Mouse (Mus musculus): ENCODE data around the gene Tes. TPM values are rescaled to one million over a fixed set of nuclear protein-coding genes. Genes with fewer than 3 reads are reported as not detected.

The Tes gene
- polyA plus RNA-seq, 1 experiment from 2014 or later: 7.7 TPM

GRCm38 (mm10) chr6:17082238-17082637, 17.3 kb downstream of the Tes start:
- Histone ChIP-seq H3K9me3 (ENCODE audit: low read length) (no peaks in the 10 kb centered on the region), H3K4me2 (ENCODE audit: low read depth, low read length) (no peak overlapping the region), H3K27ac (ENCODE audit: low read depth) (no peak overlapping the region), H3K4me1 (ENCODE audit: insufficient read depth) (peaks cover 5% of the 10 kb centered on the region; the same call in 1 of the 2 replicates), H3K36me3 (replicated peaks; ENCODE audit: insufficient read depth, low read length) (no peaks in the 10 kb centered on the region), H3K27me3 (ENCODE audit: insufficient read depth, low read length) (no peaks in the 10 kb centered on the region), H3K4me3 (ENCODE audit: low read depth, low read length) (no peak overlapping the region), H3K9ac (replicated peaks) (no peak overlapping the region)
- TF ChIP-seq CTCF (IDR thresholded peaks at IDR 0.05; ENCODE audit: low read depth) (no peak), EP300 (IDR thresholded peaks at IDR 0.05; ENCODE audit: low read depth) (no peak)
- DNase-seq: no peak
- no peak for ATAC-seq
- 67% methylated on average over 4 of the region's 4 CpGs for WGBS (ENCODE audit: insufficient replicate concordance)

GRCm38 (mm10) chr6:17082800-17083199, 17.9 kb downstream of the Tes start:
- WGBS (ENCODE audit: insufficient replicate concordance): 72% methylated on average over 5 of the region's 5 CpGs
- TF ChIP-seq CTCF (IDR thresholded peaks at IDR 0.05; ENCODE audit: low read depth): no peak
- H3K27ac ChIP-seq (ENCODE audit: low read depth): no peak overlapping the region
- no peaks in the 10 kb centered on the region for H3K36me3 ChIP-seq (replicated peaks; ENCODE audit: insufficient read depth, low read length)
- H3K4me3 ChIP-seq (ENCODE audit: low read depth, low read length): no peak overlapping the region
- no peak for ATAC-seq
- DNase-seq: no peak
- H3K9ac ChIP-seq (replicated peaks): no peak overlapping the region
- H3K4me2 ChIP-seq (ENCODE audit: low read depth, low read length): no peak overlapping the region
- peaks cover under 1% of the 10 kb centered on the region; the same call in 1 of the 2 replicates for H3K4me1 ChIP-seq (ENCODE audit: insufficient read depth)
- H3K27me3 ChIP-seq (ENCODE audit: insufficient read depth, low read length): no peaks in the 10 kb centered on the region
- no peaks in the 10 kb centered on the region for H3K9me3 ChIP-seq (ENCODE audit: low read length)

DNA sequence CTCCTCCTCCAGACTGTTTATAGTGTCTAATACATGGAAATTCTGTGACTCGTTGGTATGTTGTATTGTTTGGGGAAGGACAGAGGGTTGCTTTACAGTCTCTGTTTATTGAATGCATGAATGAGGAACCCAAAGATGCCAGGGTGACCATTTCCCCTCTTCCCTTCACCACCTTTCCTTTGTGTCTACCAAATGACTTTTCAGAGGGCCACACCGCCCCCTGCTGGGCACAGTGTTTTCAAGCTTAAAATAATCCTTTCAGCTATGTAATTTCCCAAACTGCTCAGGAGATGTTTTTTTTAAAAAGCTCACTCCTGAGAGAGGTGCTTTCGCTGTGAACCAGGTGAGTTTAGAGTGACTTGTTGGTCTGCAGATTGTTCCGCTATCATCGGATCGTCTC, 22.5 kb downstream of the Tes start:
- DNase-seq (peak; percentile 79), ATAC-seq (no peak)
- Histone ChIP-seq H3K27me3 (ENCODE audit: insufficient read depth, low read length) (no peaks in the 10 kb centered on the region), H3K4me1 (ENCODE audit: insufficient read depth) (no peaks in the 10 kb centered on the region), H3K4me2 (ENCODE audit: low read depth, low read length) (no peak overlapping the region), H3K4me3 (ENCODE audit: low read depth, low read length) (no peak overlapping the region), H3K9ac (replicated peaks) (no peak overlapping the region), H3K27ac (ENCODE audit: low read depth) (no peak overlapping the region), H3K9me3 (ENCODE audit: low read length) (no peaks in the 10 kb centered on the region), H3K36me3 (replicated peaks; ENCODE audit: insufficient read depth, low read length) (no peaks in the 10 kb centered on the region)
- TF ChIP-seq EP300 (IDR thresholded peaks at IDR 0.05; ENCODE audit: low read depth) (no peak), CTCF (IDR thresholded peaks at IDR 0.05; ENCODE audit: low read depth) (peak; percentile 81)
- 56% methylated on average over 6 of the region's 6 CpGs for WGBS (ENCODE audit: insufficient replicate concordance)

- Histone ChIP-seq H3K9me3 (ENCODE audit: low read length) (no peaks in the 10 kb centered on the region), H3K4me3 (ENCODE audit: low read depth, low read length) (no peak overlapping the region), H3K9ac (replicated peaks) (no peak overlapping the region), H3K4me1 (ENCODE audit: insufficient read depth) (no peaks in the 10 kb centered on the region), H3K27me3 (ENCODE audit: insufficient read depth, low read length) (no peaks in the 10 kb centered on the region), H3K27ac (ENCODE audit: low read depth) (no peak overlapping the region), H3K36me3 (replicated peaks; ENCODE audit: insufficient read depth, low read length) (peaks cover 4% of the 10 kb centered on the region; the same call in 1 of the 2 replicates), H3K4me2 (ENCODE audit: low read depth, low read length) (no peak overlapping the region)
- DNase-seq (no peak), ATAC-seq (no peak)
- TF ChIP-seq EP300 (IDR thresholded peaks at IDR 0.05; ENCODE audit: low read depth): no peak
- no peak for TF ChIP-seq CTCF (IDR thresholded peaks at IDR 0.05; ENCODE audit: low read depth)
- 86% methylated on average over 8 of the region's 8 CpGs for whole genome bisulfite sequencing (ENCODE audit: insufficient replicate concordance)
Measured at GRCm38 (mm10) chr6:17097301-17097700, 32.4 kb downstream of the Tes start.

DNA sequence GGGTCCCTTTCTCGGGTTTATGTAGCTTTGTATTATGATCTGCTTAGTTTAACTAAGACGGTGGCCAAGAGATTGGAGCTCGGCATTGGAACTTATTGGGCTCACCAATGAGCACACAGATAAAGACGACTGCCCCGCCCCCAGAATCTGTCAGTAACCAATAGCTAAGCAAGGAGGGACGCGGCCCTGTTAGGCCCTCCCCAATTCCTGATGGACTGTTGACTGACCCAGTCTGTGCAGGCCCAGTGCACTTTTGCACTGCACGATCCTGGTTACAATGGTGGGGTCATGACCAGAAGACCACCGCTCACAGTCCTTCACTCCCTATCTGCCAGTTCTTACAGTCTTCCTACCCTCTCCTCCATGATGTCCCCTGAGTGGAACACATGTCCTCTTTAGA, 33.6 kb downstream of the Tes start:
- H3K4me2 ChIP-seq (ENCODE audit: low read depth, low read length): no peak overlapping the region
- H3K9me3 ChIP-seq (ENCODE audit: low read length): no peaks in the 10 kb centered on the region
- DNase-seq (no peak), ATAC-seq (no peak)
- no peak overlapping the region for H3K27ac ChIP-seq (ENCODE audit: low read depth)
- H3K36me3 ChIP-seq (replicated peaks; ENCODE audit: insufficient read depth, low read length): peaks cover 4% of the 10 kb centered on the region; the same call in 1 of the 2 replicates
- WGBS (ENCODE audit: insufficient replicate concordance): 82% methylated on average over 9 of the region's 9 CpGs
- no peaks in the 10 kb centered on the region for H3K27me3 ChIP-seq (ENCODE audit: insufficient read depth, low read length)
- no peak for TF ChIP-seq CTCF (IDR thresholded peaks at IDR 0.05; ENCODE audit: low read depth)
- no peak for TF ChIP-seq EP300 (IDR thresholded peaks at IDR 0.05; ENCODE audit: low read depth)
- no peak overlapping the region for H3K9ac ChIP-seq (replicated peaks)
- H3K4me3 ChIP-seq (ENCODE audit: low read depth, low read length): no peak overlapping the region
- H3K4me1 ChIP-seq (ENCODE audit: insufficient read depth): no peaks in the 10 kb centered on the region

GRCm38 (mm10) chr6:17099477-17100130, 34.7 kb downstream of the Tes start:
- Histone ChIP-seq H3K9me3 (ENCODE audit: low read length) (no peaks in the 10 kb centered on the region), H3K36me3 (replicated peaks; ENCODE audit: insufficient read depth, low read length) (peaks cover 6% of the 10 kb centered on the region; the same call in 1 of the 2 replicates), H3K4me2 (ENCODE audit: low read depth, low read length) (no peak overlapping the region), H3K4me1 (ENCODE audit: insufficient read depth) (no peaks in the 10 kb centered on the region), H3K4me3 (ENCODE audit: low read depth, low read length) (no peak overlapping the region), H3K9ac (replicated peaks) (no peak overlapping the region), H3K27me3 (ENCODE audit: insufficient read depth, low read length) (no peaks in the 10 kb centered on the region), H3K27ac (ENCODE audit: low read depth) (no peak overlapping the region)
- 81% methylated on average over 25 of the region's 25 CpGs for WGBS (ENCODE audit: insufficient replicate concordance)
- TF ChIP-seq CTCF (IDR thresholded peaks at IDR 0.05; ENCODE audit: low read depth) (no peak), EP300 (IDR thresholded peaks at IDR 0.05; ENCODE audit: low read depth) (no peak)
- DNase-seq: no peak
- ATAC-seq: no peak
